In the genomic region with DNA sequence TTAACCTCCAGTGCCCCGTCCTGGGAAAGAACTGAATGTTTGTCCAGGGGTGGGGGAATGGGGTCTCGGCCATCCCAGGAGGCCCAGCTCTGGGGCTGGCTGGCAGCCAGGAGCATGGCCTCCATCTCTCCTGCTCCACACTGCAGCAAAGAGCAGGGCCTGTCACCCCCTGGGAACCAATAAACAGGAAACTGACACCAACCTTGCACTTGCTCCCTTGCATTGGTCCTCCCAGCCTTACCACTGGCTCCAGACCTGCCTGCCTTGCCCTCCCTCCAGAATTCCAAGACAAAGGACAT, we compare ENCODE assay signal across 7 mouse cellular contexts. TPM values are rescaled to one million over a fixed set of nuclear protein-coding genes. Genes with fewer than 3 reads are reported as not detected.
DNase-seq lines count a peak whose midpoint lies in the region; ATAC-seq and TF ChIP-seq lines count a peak whose summit lies in the region.

No protein-coding gene starts in this region.

- H3K4me2 ChIP-seq in intestine, postnatal 0 days (replicated peaks; ENCODE audit: low read depth) = 0 out of 2 replicates have a peak overlapping the region, but pooled peaks have one; percentile 6
- H3K4me2 ChIP-seq in lung, postnatal 0 days (replicated peaks; ENCODE audit: low read depth, low read length) = no peak overlapping the region

- H3K4me1 ChIP-seq in embryonic facial prominence, embryonic 10.5 days = peaks cover 100% of the 10 kb centered on the region
- 0 out of 2 replicates have a peak, but pooled peaks cover 10% of the 10 kb centered on the region for H3K4me1 ChIP-seq in intestine, postnatal 0 days (replicated peaks; ENCODE audit: control insufficient read depth, insufficient read depth, low read length)
- H3K4me1 ChIP-seq in lung, postnatal 0 days (ENCODE audit: insufficient read depth, low read depth, low read length) = peaks cover 40% of the 10 kb centered on the region

- peak; percentile 20; the same call in 1 of the 2 replicates for TF ChIP-seq EP300 in lung, postnatal 0 days (IDR thresholded peaks at IDR 0.05)

- H3K27ac ChIP-seq in embryonic facial prominence, embryonic 10.5 days (replicated peaks) = peak overlapping the region; percentile 82
- no peak overlapping the region for H3K27ac ChIP-seq in intestine, postnatal 0 days (ENCODE audit: low read depth, low read length)
- H3K27ac ChIP-seq in lung, postnatal 0 days (ENCODE audit: low read length) = peak overlapping the region; percentile 61

- TF ChIP-seq CTCF in intestine, postnatal 0 days (IDR thresholded peaks at IDR 0.05; ENCODE audit: low read depth) = no peak
- TF ChIP-seq CTCF in lung, postnatal 0 days (IDR thresholded peaks at IDR 0.05) = no peak

- no peaks in the 10 kb centered on the region for H3K27me3 ChIP-seq in embryonic facial prominence, embryonic 10.5 days (replicated peaks; ENCODE audit: low read depth, poor library complexity, severe bottlenecking)
- H3K27me3 ChIP-seq in intestine, postnatal 0 days (replicated peaks; ENCODE audit: control insufficient read depth, insufficient read depth, low read length) = no peaks in the 10 kb centered on the region
- H3K27me3 ChIP-seq in lung, postnatal 0 days (replicated peaks; ENCODE audit: insufficient read depth, low read length) = no peaks in the 10 kb centered on the region

- WGBS in embryonic facial prominence, embryonic 10.5 days = 11% methylated on average over 2 of the region's 2 CpGs
- WGBS in intestine, postnatal 0 days = 6% methylated on average over 2 of the region's 2 CpGs
- 0% methylated on average over 2 of the region's 2 CpGs for WGBS in lung, postnatal 0 days

- H3K36me3 ChIP-seq in embryonic facial prominence, embryonic 10.5 days (replicated peaks) = peaks cover 95% of the 10 kb centered on the region
- H3K36me3 ChIP-seq in intestine, postnatal 0 days (ENCODE audit: control insufficient read depth, insufficient read depth) = peaks cover 5% of the 10 kb centered on the region; the same call in 1 of the 2 replicates
- no peaks in the 10 kb centered on the region for H3K36me3 ChIP-seq in lung, postnatal 0 days (ENCODE audit: insufficient read depth, low read length)

- H3K9ac ChIP-seq in intestine, postnatal 0 days (ENCODE audit: low read depth, low read length) = no peak overlapping the region
- H3K9ac ChIP-seq in lung, postnatal 0 days (replicated peaks; ENCODE audit: low read depth) = no peak overlapping the region

- peak; percentile 86 for DNase-seq in embryo, embryonic 10.5 days (ENCODE audit: low spot score)
- peak; percentile 80 for DNase-seq in embryonic facial prominence, embryonic 10.5 days (ENCODE audit: low spot score)
- peak; percentile 46 for DNase-seq in lung, postnatal 0 days (ENCODE audit: low spot score)
- DNase-seq in cerebellum, adult 9-10 months = no peak
- no peak for DNase-seq in frontal cortex, postnatal 14 days (ENCODE audit: low spot score in 2 of 2)
- DNase-seq in layer of hippocampus, postnatal 25 days (ENCODE audit: extremely low spot score in 1 of 2, low spot score in 1 of 2) = no peak

- no peak for ATAC-seq in intestine, postnatal 0 days
- ATAC-seq in lung, postnatal 0 days = peak; percentile 59

- H3K4me3 ChIP-seq in embryonic facial prominence, embryonic 10.5 days = peak overlapping the region; percentile 35
- no peak overlapping the region for H3K4me3 ChIP-seq in intestine, postnatal 0 days (ENCODE audit: low read depth, low read length)
- H3K4me3 ChIP-seq in lung, postnatal 0 days (ENCODE audit: low read depth, low read length) = no peak overlapping the region

- no peaks in the 10 kb centered on the region for H3K9me3 ChIP-seq in embryonic facial prominence, embryonic 10.5 days
- H3K9me3 ChIP-seq in intestine, postnatal 0 days (ENCODE audit: control insufficient read depth) = no peaks in the 10 kb centered on the region
- no peaks in the 10 kb centered on the region for H3K9me3 ChIP-seq in lung, postnatal 0 days (ENCODE audit: low read length)

RNA-seq across cellular contexts. Expression of a gene that starts 12.1 kb away (rescaled TPM):
- polyA plus RNA-seq in embryonic facial prominence, embryonic 10.5 days (2016; fragmentation: Nextera tagmentation; extraction: Ambion mirVana) = 9.3 and 9.8 TPM in 2 replicates
- 2.0 and 2.5 TPM in 2 replicates for polyA plus RNA-seq in intestine, postnatal 0 days (2015; fragmentation: Nextera tagmentation; extraction: Ambion mirVana)
- 5.8 and 7.0 TPM in 2 replicates for polyA plus RNA-seq in lung, postnatal 0 days (2015; fragmentation: Nextera tagmentation; extraction: Ambion mirVana)
- total RNA-seq in layer of hippocampus, postnatal 25 days (2021) = 100 to 1,000 TPM; 140 to 146 TPM

RNA-seq across cellular contexts. Expression of a gene that starts 54.7 kb away (rescaled TPM):
- 1.8 and 3.0 TPM in 2 replicates for polyA plus RNA-seq in embryonic facial prominence, embryonic 10.5 days (2016; fragmentation: Nextera tagmentation; extraction: Ambion mirVana)
- 5.7 and 7.0 TPM in 2 replicates for polyA plus RNA-seq in intestine, postnatal 0 days (2015; fragmentation: Nextera tagmentation; extraction: Ambion mirVana)
- polyA plus RNA-seq in lung, postnatal 0 days (2015; fragmentation: Nextera tagmentation; extraction: Ambion mirVana) = 9.9 and 11.2 TPM in 2 replicates
- total RNA-seq in layer of hippocampus, postnatal 25 days (2021) = 1 to 10 TPM; 3.9 to 5.6 TPM

RNA-seq across cellular contexts. Expression of a gene that starts 56.5 kb away (rescaled TPM):
- 4.8 and 5.2 TPM in 2 replicates for polyA plus RNA-seq in embryonic facial prominence, embryonic 10.5 days (2016; fragmentation: Nextera tagmentation; extraction: Ambion mirVana)
- 0.78 and 1.0 TPM in 2 replicates for polyA plus RNA-seq in intestine, postnatal 0 days (2015; fragmentation: Nextera tagmentation; extraction: Ambion mirVana)
- 2.8 and 3.8 TPM in 2 replicates for polyA plus RNA-seq in lung, postnatal 0 days (2015; fragmentation: Nextera tagmentation; extraction: Ambion mirVana)
- 10 to 100 TPM; 10.1 to 10.4 TPM for total RNA-seq in layer of hippocampus, postnatal 25 days (2021)

Comparison
In these comparisons a context has a peak if more than half of its experiments do, and no peak if none do; other contexts are left out.
1. DNase-seq: peak in embryo, embryonic 10.5 days (single experiment), embryonic facial prominence, embryonic 10.5 days (single experiment) and lung, postnatal 0 days (single experiment); none in cerebellum, adult 9-10 months (single experiment), frontal cortex, postnatal 14 days (0 of 2) and layer of hippocampus, postnatal 25 days (0 of 2).